Mouse (Mus musculus) erythroblast, embryonic 14.5 days (primary cell): Measurements from ENCODE around the gene Vps8.

Experiments
- GATA1 ChIP-seq: IDR thresholded peaks from 2 replicates; pipeline ENCODE4 v1.6.1; 2012; ENCODE audit warnings: low read length, inconsistent platforms, mixed read lengths
- TAL1 ChIP-seq: IDR thresholded peaks from 3 replicates; pipeline ENCODE4 v1.6.1; 2012; ENCODE audit warnings: low read length, inconsistent platforms, mixed read lengths

DNA sequence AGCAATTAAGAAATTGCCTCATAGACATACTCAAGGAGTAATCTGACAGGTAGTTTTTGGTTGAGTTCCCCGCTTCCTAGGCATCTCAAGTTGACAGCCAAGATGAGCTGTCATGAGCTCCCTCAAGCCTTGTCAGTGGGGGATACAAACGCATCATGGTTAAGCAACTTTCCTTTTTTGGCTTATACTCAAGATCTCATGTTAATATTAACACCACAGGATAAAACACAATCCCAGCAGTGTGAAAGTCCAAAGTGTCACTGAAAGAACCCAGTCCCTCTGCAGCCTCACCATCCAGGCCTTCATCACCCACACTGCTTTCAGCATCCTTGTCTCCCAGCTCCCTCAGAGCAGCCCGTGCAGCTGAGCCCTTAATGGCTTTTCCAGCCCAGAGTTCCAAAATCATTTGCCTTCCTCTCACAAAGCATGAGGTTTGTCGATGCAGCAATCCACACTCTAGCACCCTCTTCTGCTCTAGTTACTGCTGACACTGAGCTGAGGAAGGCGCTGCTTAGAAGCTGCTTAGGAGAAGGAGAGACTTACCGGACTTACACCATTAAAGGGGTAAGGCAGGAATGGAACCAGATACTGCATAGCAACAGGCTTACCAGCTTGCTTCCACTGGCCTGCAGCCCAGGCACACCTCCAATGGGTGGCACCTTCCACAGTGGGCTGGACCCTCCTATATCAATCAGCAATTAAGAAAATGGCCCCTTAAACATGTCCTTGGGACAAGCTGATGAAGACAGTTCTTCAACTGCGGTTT lies 113.5 kb downstream of the Vps8 start:
- TF ChIP-seq TAL1 (no peak), GATA1 (no peak)
